Mouse (Mus musculus): ENCODE measurements around the gene Acvr1b.

Gene Acvr1b

GRCm38 (mm10) chr15:101196961-101197360 is 23.1 kb downstream of the Acvr1b start:
- DNase-seq (ENCODE audit: low read depth), result no peak

GRCm38 (mm10) chr15:101197497-101198179 is 23.8 kb downstream of the Acvr1b start:
- DNase-seq (ENCODE audit: low read depth), result no peak

DNA sequence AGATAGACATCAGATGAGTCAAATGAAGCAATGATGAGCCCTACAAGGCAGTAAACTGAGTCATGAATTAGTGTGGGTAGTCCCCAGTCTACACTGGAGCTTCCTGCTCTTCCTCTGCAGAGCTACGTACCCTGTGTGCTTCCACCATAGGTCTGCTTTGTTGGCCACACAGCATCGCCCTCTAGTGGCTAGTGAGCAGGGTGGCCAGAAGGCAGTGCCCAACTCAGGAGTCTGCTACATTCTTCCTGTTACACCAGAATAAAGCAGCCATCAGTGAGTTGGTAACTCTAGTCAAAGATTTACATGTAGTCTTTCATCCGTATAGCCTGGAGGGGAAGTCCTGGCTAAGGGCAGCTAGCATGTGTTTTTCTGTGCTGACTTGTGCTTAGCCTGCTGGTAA is 24.4 kb downstream of the Acvr1b start:
- DNase-seq (ENCODE audit: low read depth), result peak; percentile 82

GRCm38 (mm10) chr15:101198850-101199249 is 25.0 kb downstream of the Acvr1b start:
- DNase-seq (ENCODE audit: low read depth), result no peak

- no peak for DNase-seq (ENCODE audit: low read depth)
Observed at GRCm38 (mm10) chr15:101200777-101201295, 27.0 kb downstream of the Acvr1b start.

- DNase-seq (ENCODE audit: low read depth), result no peak
Observed at GRCm38 (mm10) chr15:101201414-101201813, 27.5 kb downstream of the Acvr1b start.

DNA sequence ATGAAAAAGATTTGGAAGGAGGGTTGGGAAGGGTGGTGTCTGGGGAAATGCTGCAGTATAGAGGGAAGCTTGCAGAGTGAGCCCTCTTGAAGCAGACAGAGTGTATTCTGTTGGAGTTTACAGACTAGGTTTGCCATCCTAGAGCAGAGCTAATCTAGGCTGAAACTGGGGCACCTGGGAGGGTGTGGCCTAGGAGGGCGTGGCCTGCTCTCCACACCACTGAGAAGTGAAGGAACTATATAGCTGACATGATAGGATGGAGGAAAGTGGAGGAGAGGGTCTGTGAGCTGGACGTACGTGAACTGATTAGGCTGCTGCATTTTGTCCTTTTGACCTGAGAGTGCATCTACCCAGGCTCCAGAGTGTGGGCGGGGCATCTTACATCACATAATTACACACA is 29.8 kb downstream of the Acvr1b start:
- DNase-seq (ENCODE audit: low read depth), result no peak

DNA sequence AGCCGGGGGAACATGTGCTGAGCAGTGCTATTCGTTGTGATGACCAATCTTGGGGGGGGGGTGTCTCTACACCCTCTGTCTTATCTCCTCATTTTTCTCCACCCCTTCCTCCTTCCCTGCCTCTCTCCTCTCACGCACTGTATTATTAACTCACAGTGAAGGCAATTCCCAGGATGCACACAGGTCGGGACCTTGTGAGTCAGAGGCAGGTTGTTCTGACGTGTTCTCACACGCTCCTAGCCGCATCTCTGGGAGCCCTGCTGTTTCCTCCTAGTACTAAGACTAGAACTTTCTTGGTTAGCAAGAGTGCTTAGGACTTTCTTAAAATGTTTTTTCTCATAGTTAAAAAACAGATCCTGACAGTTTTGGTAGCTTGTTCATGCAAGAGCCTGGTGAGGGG is 30.9 kb downstream of the Acvr1b start:
- no peak for DNase-seq (ENCODE audit: low read depth)

DNA sequence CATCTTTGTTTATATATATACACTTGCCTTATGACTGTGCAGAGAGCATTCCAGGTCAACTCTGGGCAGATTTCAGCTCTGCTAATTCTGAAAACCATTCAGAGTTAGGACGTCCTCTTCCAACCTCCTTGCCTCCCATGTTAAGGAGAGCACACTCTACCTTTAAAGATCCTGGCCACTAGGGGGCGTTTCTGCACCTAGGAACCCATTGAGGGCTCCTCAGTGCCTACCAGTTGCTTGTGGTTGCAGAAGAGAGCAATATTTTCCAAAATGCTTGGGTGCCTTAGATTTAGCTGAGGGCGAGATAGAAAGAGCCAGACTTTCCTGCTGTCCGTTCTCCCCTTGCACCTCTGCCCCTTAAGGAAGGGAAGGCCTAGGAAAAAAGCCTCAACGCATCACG is 36.4 kb downstream of the Acvr1b start:
- peak; percentile 87 for DNase-seq (ENCODE audit: low read depth)

DNA sequence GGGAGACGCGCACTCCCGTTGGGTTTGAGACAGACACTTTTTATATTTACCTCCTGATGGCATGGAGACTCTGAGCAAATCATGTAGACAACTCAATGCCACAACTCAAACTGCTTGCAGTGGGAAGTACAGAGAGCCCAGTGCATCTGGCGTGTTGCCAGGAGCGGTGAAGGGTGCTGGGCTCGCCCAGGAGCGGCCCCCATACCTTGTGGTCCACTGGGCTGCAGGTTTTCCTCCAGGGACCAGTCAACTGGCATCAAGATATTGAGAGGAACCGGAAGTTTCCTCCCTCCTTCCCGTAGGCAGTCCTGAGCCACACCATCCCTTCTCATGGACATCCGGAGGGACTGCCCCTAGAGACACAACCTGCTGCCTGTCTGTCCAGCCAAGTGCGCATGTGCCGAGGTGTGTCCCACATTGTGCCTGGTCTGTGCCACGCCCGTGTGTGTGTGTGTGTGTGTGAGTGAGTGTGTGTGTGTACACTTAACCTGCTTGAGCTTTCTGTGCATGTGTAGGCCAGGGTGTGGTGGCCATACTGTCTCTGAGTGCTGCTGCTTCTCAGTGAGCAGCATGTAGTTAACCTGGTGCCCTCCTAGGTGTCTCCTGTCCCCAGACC is 37.2 kb downstream of the Acvr1b start:
- no peak for DNase-seq (ENCODE audit: low read depth)

DNA sequence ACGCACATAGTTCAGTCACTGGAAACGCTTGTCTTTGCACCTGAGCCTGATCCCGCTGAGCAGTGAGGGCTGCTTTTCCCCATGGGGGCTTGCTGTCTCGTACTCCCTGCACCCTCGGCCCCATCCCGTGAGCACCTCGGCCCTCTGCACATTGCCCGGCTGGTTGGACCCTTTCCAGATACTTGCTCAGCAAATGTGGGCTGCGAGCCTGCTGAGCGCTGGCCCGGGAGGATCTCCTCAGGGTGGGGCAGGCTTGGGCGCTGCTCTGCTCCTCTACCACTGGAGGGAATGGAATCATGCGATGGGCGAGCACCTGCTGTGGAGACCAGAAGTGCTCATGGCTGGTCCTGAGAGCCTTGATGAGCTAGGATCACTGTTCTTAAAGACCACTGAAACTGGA is 38.6 kb downstream of the Acvr1b start:
- DNase-seq (ENCODE audit: low read depth), result no peak

DNA sequence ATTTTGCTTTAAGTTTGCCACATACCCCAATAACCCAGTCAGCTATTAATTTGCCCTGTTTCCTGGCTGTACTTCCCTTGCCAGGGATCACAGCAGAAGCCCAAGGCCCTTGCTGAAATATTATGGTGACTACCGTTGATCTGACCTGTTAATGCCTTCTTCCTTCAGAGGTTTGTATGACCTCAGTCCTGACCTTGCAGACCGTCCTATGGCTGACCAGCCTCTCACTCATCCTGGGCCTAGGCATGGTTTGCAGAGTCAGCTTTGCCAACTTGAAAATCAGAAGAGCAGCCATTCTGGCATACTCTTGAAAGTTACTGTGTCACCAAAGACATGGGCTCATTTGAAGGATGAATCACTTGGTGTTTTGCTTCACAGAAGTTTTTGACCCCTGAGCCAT is 41.3 kb downstream of the Acvr1b start:
- DNase-seq (ENCODE audit: low read depth), result no peak

DNA sequence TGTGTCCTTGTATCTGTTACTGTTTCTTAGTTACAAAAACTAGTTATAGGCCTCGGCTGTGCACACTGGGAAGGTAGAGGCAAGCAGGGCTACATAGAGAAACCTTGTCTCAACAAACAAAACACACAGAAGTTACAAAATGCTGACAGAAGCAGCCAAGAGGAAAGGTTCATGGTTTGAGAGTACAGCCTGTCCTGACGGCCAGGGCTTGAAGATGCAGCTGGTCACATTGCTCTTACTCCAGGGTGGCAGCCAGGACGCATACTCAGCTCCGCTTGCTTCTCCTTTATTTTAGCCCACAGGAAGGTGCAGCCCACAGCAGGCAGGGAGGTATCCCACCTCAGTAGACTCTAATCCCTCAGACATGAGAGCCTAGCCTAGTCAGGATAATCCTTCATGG is 42.2 kb downstream of the Acvr1b start:
- DNase-seq (ENCODE audit: low read depth), result no peak

GRCm38 (mm10) chr15:101220905-101221297 is 47.0 kb downstream of the Acvr1b start:
- DNase-seq (ENCODE audit: low read depth), result no peak

DNA sequence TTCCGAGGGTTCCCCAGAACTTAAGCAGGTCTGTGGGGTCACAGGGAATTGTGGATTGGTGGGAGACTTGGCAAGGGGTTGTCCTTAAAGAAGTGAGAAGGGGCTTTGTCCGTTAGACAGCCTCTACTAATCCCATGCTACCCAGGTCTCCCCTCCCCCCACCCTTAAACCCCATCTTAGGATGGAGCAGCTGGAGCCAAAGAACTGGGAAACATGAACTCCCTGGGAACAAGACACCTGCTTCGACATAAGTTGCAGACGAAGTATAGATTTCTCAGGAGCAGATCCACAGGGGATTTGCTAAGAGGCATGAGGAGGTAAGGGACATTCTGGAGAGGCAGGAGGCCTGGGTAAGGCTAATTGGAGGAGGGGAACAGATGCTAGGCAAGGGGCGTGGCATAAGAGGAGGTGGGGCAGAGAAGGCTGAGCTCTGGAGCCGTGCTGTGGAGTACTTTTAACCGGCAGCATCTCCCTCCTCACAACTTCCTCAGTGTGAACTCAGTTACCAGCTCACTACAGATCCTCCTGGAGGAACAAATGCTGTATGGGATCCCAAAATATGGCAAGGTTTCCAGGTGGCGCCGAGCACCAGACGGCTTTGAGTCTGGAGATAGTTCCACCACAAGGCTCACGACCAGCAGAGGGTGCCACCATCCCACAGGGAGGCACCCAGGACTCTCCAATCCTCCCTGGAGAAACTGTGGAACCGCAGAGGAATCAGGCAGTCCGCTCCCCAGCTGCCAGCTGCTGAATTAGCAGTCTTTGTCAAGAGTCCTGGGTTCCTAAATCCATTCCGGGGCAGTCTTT is 47.6 kb downstream of the Acvr1b start:
- DNase-seq (ENCODE audit: low read depth), result peak; percentile 72

GRCm38 (mm10) chr15:101222897-101223482 is 49.1 kb downstream of the Acvr1b start:
- DNase-seq (ENCODE audit: low read depth), result peak; percentile 60

GRCm38 (mm10) chr15:101223596-101223995 is 49.7 kb downstream of the Acvr1b start:
- no peak for DNase-seq (ENCODE audit: low read depth)

DNA sequence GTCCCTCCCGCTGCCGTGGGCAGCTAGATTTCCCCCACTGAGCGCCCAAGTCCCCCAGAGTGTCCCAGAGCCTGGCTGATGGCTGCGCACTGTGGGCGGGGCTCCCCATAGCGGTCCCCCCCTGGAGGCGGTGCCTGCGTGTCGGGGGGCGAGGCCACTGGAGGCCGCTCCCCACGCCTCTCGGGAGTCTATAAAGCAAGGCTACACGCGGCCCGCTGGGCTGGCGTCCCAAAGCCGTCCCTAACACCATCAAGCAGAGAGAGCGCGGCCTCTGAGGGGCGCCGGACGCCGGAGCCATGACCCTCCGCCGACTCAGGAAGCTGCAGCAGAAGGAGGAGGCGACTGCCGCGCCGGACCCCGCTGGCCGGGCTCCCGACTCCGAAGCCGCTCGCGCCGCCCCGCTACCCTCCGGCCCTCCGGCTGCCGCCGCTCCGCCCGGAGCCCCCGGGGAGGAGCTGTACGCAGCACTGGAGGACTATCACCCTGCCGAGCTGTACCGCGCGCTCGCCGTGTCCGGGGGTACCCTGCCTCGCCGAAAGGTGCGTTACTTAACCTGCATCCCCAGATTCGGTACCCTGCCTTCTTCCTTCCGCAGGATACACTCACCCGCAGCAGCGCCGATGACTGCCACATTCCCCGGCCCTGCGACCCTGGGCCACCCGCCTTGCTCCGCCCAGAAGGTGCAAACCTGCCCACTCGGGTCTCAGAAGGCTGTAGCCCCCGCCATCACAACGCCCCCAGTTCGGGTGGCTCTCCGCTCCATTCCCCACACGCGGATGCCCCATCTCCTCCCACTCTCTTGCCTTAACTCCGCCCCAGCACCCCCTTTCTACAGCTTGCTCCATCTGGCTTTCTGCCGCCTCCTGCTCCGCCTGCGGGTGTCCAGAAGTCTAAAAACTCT is 50.4 kb downstream of the Acvr1b start, which contains the start of gene Grasp:
Grasp (plus strand) TSS at position 183 of the 901 bp plus-strand sequence.
- DNase-seq (ENCODE audit: low read depth), result peak; percentile 89

DNA sequence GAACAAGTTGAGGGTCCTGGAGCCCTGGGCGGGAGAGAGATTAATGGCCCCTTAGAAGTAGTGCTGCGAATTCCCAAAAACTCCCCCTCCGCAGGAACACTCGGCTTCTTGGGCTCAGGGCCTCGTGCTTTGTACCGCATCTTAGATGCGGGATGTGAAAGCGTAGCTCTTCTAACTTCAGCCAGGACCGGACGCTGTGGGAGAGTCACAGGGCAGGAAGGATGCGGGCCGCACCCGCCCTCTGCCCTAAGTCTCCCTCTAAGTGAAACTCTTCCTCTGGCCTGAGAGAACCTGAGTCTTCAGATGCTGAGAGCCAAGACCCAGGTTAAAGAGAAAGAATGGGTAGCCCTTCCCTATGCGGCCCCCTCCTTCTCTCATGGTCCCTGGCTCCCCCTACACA is 51.1 kb downstream of the Acvr1b start:
- peak; percentile 70 for DNase-seq (ENCODE audit: low read depth)

GRCm38 (mm10) chr15:101227971-101228370 is 54.1 kb downstream of the Acvr1b start:
- no peak for DNase-seq (ENCODE audit: low read depth)

GRCm38 (mm10) chr15:101228866-101229590 is 55.2 kb downstream of the Acvr1b start:
- no peak for DNase-seq (ENCODE audit: low read depth)
